Mouse (Mus musculus) olfactory bulb, adult 2 months (tissue): Measurements from ENCODE around the gene Cmbl.

ENCODE experiments used
- CTCF ChIP-seq: fragments of 200-500 bp; IDR thresholded peaks from 2 replicates; pipeline ENCODE4 v1.5.1; 2012; ENCODE audit warnings: low read depth, mild to moderate bottlenecking, low read length, moderate library complexity; ENCODE audit not compliant: insufficient read depth
- POLR2A ChIP-seq: fragments of 200-500 bp; IDR thresholded peaks from 2 replicates; pipeline ENCODE4 v1.6.1; 2012; ENCODE audit warnings: mild to moderate bottlenecking, low read depth, low read length, moderate library complexity; ENCODE audit not compliant: insufficient read depth

DNA sequence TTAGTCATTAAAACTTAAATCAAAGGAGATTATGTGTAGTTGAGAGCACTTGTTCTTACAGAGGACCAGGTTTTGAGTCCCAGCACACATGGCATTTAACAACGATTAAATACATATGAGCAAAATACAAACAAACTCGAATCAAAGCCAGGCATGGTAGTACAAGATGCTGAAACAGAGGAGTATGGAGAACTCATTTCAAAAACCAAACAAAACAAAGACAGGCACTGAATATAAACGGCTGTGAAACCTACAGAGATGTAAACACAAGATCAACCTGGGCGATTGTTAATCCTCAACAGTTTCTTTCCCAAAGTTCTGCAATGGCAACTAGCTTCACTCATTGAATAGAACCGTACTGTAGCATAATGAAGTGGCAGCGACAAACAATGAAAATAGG lies 36.1 kb upstream of the Cmbl start:
- TF ChIP-seq CTCF: no peak
- TF ChIP-seq POLR2A: no peak
